Mouse (Mus musculus) CH12.LX (cell line): ENCODE measurements at regions not wholly inside any gene's neighbourhood (a gene's known extent, or its start where the extent isn't known, plus 50 kb on each side); places are given as distances from the start of the nearest gene placed in this dataset.

Experiments used
- DNase-seq: peaks from one replicate; pipeline ENCODE4 v3.0.0-alpha.2; 2013; ENCODE audit errors: extremely low read depth
- H3K27ac ChIP-seq: 2 replicates; pipeline ENCODE4 v1.5.1; 2012; ENCODE audit warnings: low read depth, mild to moderate bottlenecking, control low read depth, moderate library complexity; ENCODE audit not compliant: insufficient read depth
- H3K27me3 ChIP-seq: replicated peaks from 2 replicates; pipeline ENCODE3; 2012; ENCODE audit warnings: inconsistent platforms
- H3K36me3 ChIP-seq, 2 experiments: replicated peaks in 1 of 2; 2 replicates each; pipeline versions ENCODE3 to v1.6.1; 2012; ENCODE audit warnings: inconsistent platforms in 1 of 2, low read length in 1 of 2, mild to moderate bottlenecking in 1 of 2, mixed read lengths in 1 of 2, moderate library complexity in 1 of 2; ENCODE audit not compliant: control insufficient read depth in 1 of 2, insufficient read depth in 1 of 2
- H3K4me1 ChIP-seq, 2 experiments: 2 replicates each; pipeline ENCODE4 v1.6.1; 2012; ENCODE audit warnings: inconsistent platforms in 1 of 2, moderate library complexity in 1 of 2; ENCODE audit not compliant: insufficient read depth in 2 of 2, control insufficient read depth in 1 of 2
- H3K4me2 ChIP-seq: 2 replicates; pipeline ENCODE4 v1.6.1; 2012; ENCODE audit warnings: low read depth, mild to moderate bottlenecking, control low read depth; ENCODE audit not compliant: poor library complexity, insufficient read depth, severe bottlenecking
- H3K4me3 ChIP-seq, 3 experiments: fragments of 150-350 bp in 1 of 3; sonication (generic) in 1 of 3; replicated peaks in 1 of 3; 2 replicates each; pipeline versions ENCODE3 to v1.5.1; 2011 to 2012; ENCODE audit warnings: low read depth in 2 of 3, low read length in 2 of 3, mild to moderate bottlenecking in 2 of 3, moderate library complexity in 2 of 3, control low read depth in 1 of 3, improper control_type of control experiment in 1 of 3, inconsistent platforms in 1 of 3, mixed read lengths in 1 of 3; ENCODE audit not compliant: poor library complexity in 1 of 3
- H3K79me2 ChIP-seq: replicated peaks from 2 replicates; pipeline ENCODE4 v1.6.1; 2012; ENCODE audit warnings: mild to moderate bottlenecking, moderate library complexity; ENCODE audit not compliant: control insufficient read depth, poor library complexity, insufficient read depth, severe bottlenecking; ENCODE audit errors: extremely low read depth
- H3K9ac ChIP-seq: 2 replicates; pipeline ENCODE4 v1.6.1; 2012; ENCODE audit warnings: low read depth, mild to moderate bottlenecking, control low read depth, moderate library complexity; ENCODE audit not compliant: insufficient read depth
- H3K9me3 ChIP-seq: replicated peaks from 2 replicates; pipeline ENCODE3; 2012; ENCODE audit warnings: low read length, inconsistent platforms, mixed read lengths
- CHD2 ChIP-seq: IDR thresholded peaks from 2 replicates; pipeline ENCODE4 v1.6.1; 2011; ENCODE audit warnings: low read length, improper control_type of control experiment
- E2F4 ChIP-seq: IDR thresholded peaks from 2 replicates; pipeline ENCODE4 v1.6.1; 2011; ENCODE audit warnings: low read depth, low read length, improper control_type of control experiment; ENCODE audit not compliant: insufficient replicate concordance
- ELF1 ChIP-seq: IDR thresholded peaks from 2 replicates; pipeline ENCODE4 v1.6.1; 2014; ENCODE audit warnings: low read depth, mild to moderate bottlenecking, inconsistent platforms, low read length, improper control_type of control experiment
- EP300 ChIP-seq: IDR thresholded peaks from 2 replicates; pipeline ENCODE4 v1.6.1; 2011; ENCODE audit warnings: low read length, improper control_type of control experiment
- ETS1 ChIP-seq: conservative IDR thresholded peaks from 2 replicates; pipeline ENCODE4 v1.6.1; 2012; ENCODE audit warnings: low read depth, mild to moderate bottlenecking, inconsistent platforms, low read length, improper control_type of control experiment, moderate library complexity
- GABPA ChIP-seq: IDR thresholded peaks from 2 replicates; pipeline ENCODE4 v1.6.1; 2012; ENCODE audit warnings: low read depth, low read length, improper control_type of control experiment, inconsistent platforms; ENCODE audit not compliant: insufficient replicate concordance
- HCFC1 ChIP-seq: IDR thresholded peaks from 2 replicates; pipeline ENCODE4 v1.6.1; 2012; ENCODE audit warnings: low read depth, mild to moderate bottlenecking, inconsistent platforms, low read length, improper control_type of control experiment
- JUND ChIP-seq: conservative IDR thresholded peaks from 2 replicates; pipeline ENCODE4 v1.6.1; 2011; ENCODE audit warnings: low read depth, low read length, improper control_type of control experiment
- KAT2A ChIP-seq: IDR thresholded peaks from 2 replicates; pipeline ENCODE4 v1.6.1; 2012; ENCODE audit warnings: low read length, improper control_type of control experiment, inconsistent platforms; ENCODE audit not compliant: insufficient replicate concordance
- MAFK ChIP-seq: IDR thresholded peaks from 2 replicates; pipeline ENCODE4 v1.6.1; 2011; ENCODE audit warnings: low read length, improper control_type of control experiment; ENCODE audit not compliant: insufficient replicate concordance
- MAX ChIP-seq: IDR thresholded peaks from 2 replicates; pipeline ENCODE4 v1.6.1; 2011; ENCODE audit warnings: low read length, improper control_type of control experiment
- MEF2A ChIP-seq: IDR thresholded peaks from 2 replicates; pipeline ENCODE4 v1.6.1; 2014; ENCODE audit warnings: low read depth, mild to moderate bottlenecking, inconsistent platforms, low read length, improper control_type of control experiment, borderline replicate concordance
- MXI1 ChIP-seq: IDR thresholded peaks from 2 replicates; pipeline ENCODE4 v1.6.1; 2011; ENCODE audit warnings: mild to moderate bottlenecking, low read depth, low read length, improper control_type of control experiment
- MYC ChIP-seq: IDR thresholded peaks from 2 replicates; pipeline ENCODE4 v1.6.1; 2011; ENCODE audit warnings: low read depth, mild to moderate bottlenecking, improper control_type of control experiment, low read length
- NRF1 ChIP-seq: IDR thresholded peaks from 2 replicates; pipeline ENCODE4 v1.6.1; 2014; ENCODE audit warnings: low read depth, mild to moderate bottlenecking, inconsistent platforms, low read length, improper control_type of control experiment, moderate library complexity
- RAD21 ChIP-seq: IDR thresholded peaks from 2 replicates; pipeline ENCODE4 v1.6.1; 2011; ENCODE audit warnings: low read depth, mild to moderate bottlenecking, low read length, improper control_type of control experiment, moderate library complexity
- RCOR1 ChIP-seq: conservative IDR thresholded peaks from 2 replicates; pipeline ENCODE4 v1.6.1; 2012; ENCODE audit warnings: low read depth, mild to moderate bottlenecking, inconsistent platforms, low read length, improper control_type of control experiment
- SIN3A ChIP-seq: IDR thresholded peaks from 2 replicates; pipeline ENCODE4 v1.6.1; 2012; ENCODE audit warnings: low read length, improper control_type of control experiment, inconsistent platforms
- ZKSCAN1 ChIP-seq: IDR thresholded peaks from 2 replicates; pipeline ENCODE4 v1.6.1; 2012; ENCODE audit warnings: low read depth, inconsistent platforms, low read length, improper control_type of control experiment, borderline replicate concordance
- ZNF384 ChIP-seq: IDR thresholded peaks from 2 replicates; pipeline ENCODE4 v1.6.1; 2012; ENCODE audit warnings: low read depth, low read length, improper control_type of control experiment, inconsistent platforms
- dilution Hi-C: fragments of 300-500 bp; cut with MboI; formaldehyde crosslinking; loops from 2 replicates; pipeline ENCODE4 v1.14.3; 2020; ENCODE audit warnings: low sequenced_read_pairs; ENCODE audit not compliant: extremely low pct_unique_long_range_greater_than_20kb, extremely low pct_ligation_motif_present
- in situ Hi-C: fragments of 300-500 bp; cut with MboI; formaldehyde crosslinking; loops from 3 replicates; pipeline ENCODE4 v1.14.3; 2019; ENCODE audit warnings: low sequenced_read_pairs, low pct_ligation_motif_present, low pct_unique_long_range_greater_than_20kb, mixed read lengths

GRCm38 (mm10) chr1:42107925-42108324 lies 587.6 kb upstream of the Pou3f3 start:
- Histone ChIP-seq H3K27ac (no peak overlapping the region), H3K79me2 (no peaks in the 10 kb centered on the region), H3K27me3 (no peaks in the 10 kb centered on the region), H3K4me2 (no peak overlapping the region), H3K4me3 (no peak overlapping the region), H3K4me1 (no peaks in the 10 kb centered on the region), H3K9ac (no peak overlapping the region), H3K36me3 (no peaks in the 10 kb centered on the region), H3K9me3 (peaks cover 32% of the 10 kb centered on the region)
- no peak for DNase-seq
- dilution Hi-C loops (no loop called here), in situ Hi-C loops (no loop called here)
- TF ChIP-seq MAFK (no peak), HCFC1 (no peak), JUND (no peak), E2F4 (no peak), MYC (no peak), RCOR1 (no peak), EP300 (no peak), ZKSCAN1 (no peak), GABPA (no peak), ETS1 (no peak), NRF1 (no peak), ELF1 (no peak), RAD21 (no peak)

GRCm38 (mm10) chr1:42152175-42152790 lies 543.3 kb upstream of the Pou3f3 start:
- H3K27me3 ChIP-seq = no peaks in the 10 kb centered on the region
- H3K4me3 ChIP-seq = no peak overlapping the region
- H3K9ac ChIP-seq = no peak overlapping the region
- no peak overlapping the region for H3K4me2 ChIP-seq
- peaks cover 62% of the 10 kb centered on the region for H3K9me3 ChIP-seq
- no peak for DNase-seq
- dilution Hi-C loops = no loop called here
- no peak for TF ChIP-seq ZNF384
- no peak for TF ChIP-seq MAX
- TF ChIP-seq, all 38 proteins: peak for 0
- Histone ChIP-seq H3K27ac (no peak overlapping the region), H3K36me3 (no peaks in the 10 kb centered on the region), H3K79me2 (no peaks in the 10 kb centered on the region), H3K4me1 (no peaks in the 10 kb centered on the region)
- in situ Hi-C loops = no loop called here

GRCm38 (mm10) chr1:42152916-42153315 lies 542.7 kb upstream of the Pou3f3 start:
- Histone ChIP-seq H3K4me2 (no peak overlapping the region), H3K9ac (no peak overlapping the region), H3K4me3 (no peak overlapping the region), H3K36me3 (no peaks in the 10 kb centered on the region), H3K4me1 (no peaks in the 10 kb centered on the region), H3K9me3 (peaks cover 64% of the 10 kb centered on the region), H3K27me3 (no peaks in the 10 kb centered on the region), H3K79me2 (no peaks in the 10 kb centered on the region), H3K27ac (no peak overlapping the region)
- DNase-seq = no peak
- dilution Hi-C loops = no loop called here
- in situ Hi-C loops = no loop called here
- TF ChIP-seq EP300 = no peak
- TF ChIP-seq ELF1 = no peak
- no peak for TF ChIP-seq CHD2
- TF ChIP-seq KAT2A = no peak
- no peak for TF ChIP-seq MYC
- TF ChIP-seq SIN3A = no peak
- TF ChIP-seq GABPA = no peak
- no peak for TF ChIP-seq MXI1
- no peak for TF ChIP-seq MEF2A
